Mouse (Mus musculus) kidney, adult 2 months (tissue): ENCODE data around the gene Tal1.

ENCODE experiments used
- CTCF ChIP-seq: fragments of 200-500 bp; conservative IDR thresholded peaks from 2 replicates; pipeline ENCODE4 v1.5.1; 2011; ENCODE audit warnings: low read depth, mild to moderate bottlenecking, control low read depth, low read length, moderate library complexity, mixed read lengths; ENCODE audit not compliant: insufficient read depth, insufficient read length
- POLR2A ChIP-seq: fragments of 200-500 bp; IDR thresholded peaks from one replicate; pipeline ENCODE4 v1.6.1; 2011; ENCODE audit warnings: low read depth, low read length, control low read depth

DNA sequence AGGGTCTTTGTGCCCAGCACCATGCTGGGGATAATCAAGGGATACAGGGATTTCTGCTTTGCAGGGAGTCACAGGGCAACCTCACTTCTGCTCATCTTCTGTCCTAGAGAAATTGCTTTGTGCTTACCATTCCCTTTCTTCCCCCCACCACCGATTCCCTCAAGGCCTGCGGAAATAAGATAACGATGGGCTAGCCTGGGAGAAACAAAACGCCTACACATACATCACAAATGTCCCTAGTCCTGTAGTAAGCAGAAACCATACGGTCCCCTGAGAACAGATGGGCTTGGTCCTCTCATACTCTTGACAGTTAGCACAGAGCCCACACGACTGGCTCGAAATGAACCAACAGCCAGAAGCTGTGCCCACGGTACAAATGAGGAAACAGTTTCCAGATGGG is 8.0 kb upstream of the Tal1 start:
- TF ChIP-seq POLR2A (no peak), CTCF (no peak)
